Mouse (Mus musculus) adrenal gland, postnatal 14 days (tissue): ENCODE measurements around the gene Slc30a4. TPM values are rescaled to one million over a fixed set of nuclear protein-coding genes. Genes with fewer than 3 reads are reported as not detected.
A peak's percentile ranks its signal among the peaks of the same experiment; 100 is the strongest.

Experiments used
- DNase-seq: peaks from one replicate; pipeline ENCODE4 v3.0.0; 2021; ENCODE audit warnings: mixed read lengths
- long read RNA-seq, 2 experiments: library from polyadenylated mRNA; stranded (forward); transcript quantifications; one replicate each; pipeline ENCODE4 v2.0.0; 2021
- total RNA-seq: library from RNA; stranded (reverse); gene quantifications from 2 replicates; pipeline ENCODE4 v1.2.3, GENCODE M21; 2021

Gene Slc30a4
- 25.2 and 25.5 TPM in 2 replicates for total RNA-seq
- long read RNA-seq, experiment 1, full-length matches to known transcripts: 18 of 22 reads
- long read RNA-seq, experiment 1, partial matches to known transcripts: 0 of 22 reads
- long read RNA-seq, experiment 1, other reads (novel, unspliced or antisense): 4 of 22 reads
- long read RNA-seq, experiment 2, full-length matches to known transcripts: 11 of 22 reads
- long read RNA-seq, experiment 2, partial matches to known transcripts: 2 of 22 reads
- long read RNA-seq, experiment 2, other reads (novel, unspliced or antisense): 9 of 22 reads

- DNase-seq: peak; percentile 89
These were observed at the start of gene Slc30a4 for GRCm38 (mm10) chr2:122702181-122703036. Gene Slc30a4, minus strand, starts transcription at chr2:122702663.

- no peak for DNase-seq
These were observed 44.0 kb upstream of the Slc30a4 start for GRCm38 (mm10) chr2:122746461-122746860.

- no peak for DNase-seq
These were observed 36.6 kb upstream of the Slc30a4 start for GRCm38 (mm10) chr2:122739023-122739422.

- peak; percentile 93 for DNase-seq
These were observed 35.7 kb upstream of the Slc30a4 start, which contains the start of gene Bloc1s6 for GRCm38 (mm10) chr2:122737894-122738830. Gene Bloc1s6, plus strand, starts transcription at chr2:122738503.

- DNase-seq: no peak
These were observed 29.0 kb upstream of the Slc30a4 start for GRCm38 (mm10) chr2:122731456-122731855.

- peak; percentile 76 for DNase-seq
These were observed 23.1 kb upstream of the Slc30a4 start for GRCm38 (mm10) chr2:122725604-122726003.

- DNase-seq: no peak
These were observed 18.1 kb upstream of the Slc30a4 start for GRCm38 (mm10) chr2:122720564-122720963.

- no peak for DNase-seq
These were observed 16.8 kb upstream of the Slc30a4 start for GRCm38 (mm10) chr2:122719232-122719631.

- DNase-seq: no peak
These were observed 13.9 kb upstream of the Slc30a4 start for GRCm38 (mm10) chr2:122716301-122716842.

- DNase-seq: no peak
These were observed 12.8 kb upstream of the Slc30a4 start for GRCm38 (mm10) chr2:122715148-122715692.

- DNase-seq: no peak
These were observed 10.4 kb upstream of the Slc30a4 start for GRCm38 (mm10) chr2:122712848-122713247.

GRCm38 (mm10) chr2:122711911-122712310 lies 9.4 kb upstream of the Slc30a4 start:
- DNase-seq: no peak

GRCm38 (mm10) chr2:122709156-122709555 lies 6.7 kb upstream of the Slc30a4 start:
- DNase-seq: peak; percentile 49

- DNase-seq: no peak
These were observed 5.6 kb upstream of the Slc30a4 start for GRCm38 (mm10) chr2:122708080-122708479.

GRCm38 (mm10) chr2:122704572-122704971 lies 2.1 kb upstream of the Slc30a4 start:
- no peak for DNase-seq

- no peak for DNase-seq
These were observed 637 bp downstream of the Slc30a4 start for GRCm38 (mm10) chr2:122701871-122702180.

GRCm38 (mm10) chr2:122701012-122701411 lies 1.5 kb downstream of the Slc30a4 start:
- no peak for DNase-seq

GRCm38 (mm10) chr2:122697526-122697925 lies 4.9 kb downstream of the Slc30a4 start:
- no peak for DNase-seq

- no peak for DNase-seq
These were observed 15.8 kb downstream of the Slc30a4 start for GRCm38 (mm10) chr2:122686665-122687064.

- no peak for DNase-seq
These were observed 18.8 kb downstream of the Slc30a4 start for GRCm38 (mm10) chr2:122683641-122684040.

- DNase-seq: no peak
These were observed 19.9 kb downstream of the Slc30a4 start for GRCm38 (mm10) chr2:122682520-122682919.
